Mouse (Mus musculus) layer of hippocampus, adult 9-11 months (tissue): ENCODE measurements around the gene Glg1.
"Not testable (repeated sequence)": the region's sequence is repeated elsewhere in the genome, so short reads cannot be mapped to it uniquely, and the experiment has no call there.

Experiments
- DNase-seq: peaks from one replicate; pipeline ENCODE4 v3.0.0; 2022

Gene Glg1

GRCm38 (mm10) chr8:111248136-111248535 lies 10.9 kb downstream of the Glg1 start:
- DNase-seq: no peak

GRCm38 (mm10) chr8:111246864-111247263 lies 12.2 kb downstream of the Glg1 start:
- DNase-seq: not testable (repeated sequence)

- no peak for DNase-seq
These were observed 12.7 kb downstream of the Glg1 start for GRCm38 (mm10) chr8:111246287-111246830.

- no peak for DNase-seq
These were observed 21.7 kb downstream of the Glg1 start for GRCm38 (mm10) chr8:111237301-111237700.

- DNase-seq: no peak
These were observed 25.3 kb downstream of the Glg1 start for GRCm38 (mm10) chr8:111233730-111234129.

- peak; percentile 11 for DNase-seq
These were observed 34.9 kb downstream of the Glg1 start for GRCm38 (mm10) chr8:111224153-111224552.

GRCm38 (mm10) chr8:111218107-111218506 lies 40.9 kb downstream of the Glg1 start:
- DNase-seq: peak; percentile 91

- no peak for DNase-seq
These were observed 45.6 kb downstream of the Glg1 start for GRCm38 (mm10) chr8:111213406-111213805.

- DNase-seq: no peak
These were observed 47.8 kb downstream of the Glg1 start for GRCm38 (mm10) chr8:111211180-111211579.

- DNase-seq: no peak
These were observed 49.1 kb downstream of the Glg1 start for GRCm38 (mm10) chr8:111209874-111210273.

GRCm38 (mm10) chr8:111206321-111206720 lies 52.7 kb downstream of the Glg1 start:
- no peak for DNase-seq

- no peak for DNase-seq
These were observed 54.0 kb downstream of the Glg1 start for GRCm38 (mm10) chr8:111205033-111205432.

GRCm38 (mm10) chr8:111203341-111203740 lies 55.7 kb downstream of the Glg1 start:
- DNase-seq: no peak

GRCm38 (mm10) chr8:111197966-111198365 lies 61.0 kb downstream of the Glg1 start:
- no peak for DNase-seq

GRCm38 (mm10) chr8:111196181-111196580 lies 62.8 kb downstream of the Glg1 start:
- DNase-seq: no peak

GRCm38 (mm10) chr8:111188594-111189211 lies 70.3 kb downstream of the Glg1 start:
- DNase-seq: no peak

- DNase-seq: no peak
These were observed 71.5 kb downstream of the Glg1 start for GRCm38 (mm10) chr8:111187470-111187869.

- DNase-seq: peak; percentile 47
These were observed 73.5 kb downstream of the Glg1 start for GRCm38 (mm10) chr8:111185472-111185947.

- DNase-seq: no peak
These were observed 87.4 kb downstream of the Glg1 start for GRCm38 (mm10) chr8:111171661-111172060.

- DNase-seq: peak; percentile 38
These were observed 101.4 kb downstream of the Glg1 start for GRCm38 (mm10) chr8:111157617-111158016.

GRCm38 (mm10) chr8:111155721-111156436 lies 103.1 kb downstream of the Glg1 start:
- DNase-seq: no peak

GRCm38 (mm10) chr8:111145460-111146012 lies 113.5 kb downstream of the Glg1 start:
- peak; percentile 92 for DNase-seq

GRCm38 (mm10) chr8:111144901-111145459 lies 114.0 kb downstream of the Glg1 start:
- DNase-seq: not testable (repeated sequence)
